Mouse (Mus musculus): ENCODE data around the gene 4930438A08Rik.

DNA sequence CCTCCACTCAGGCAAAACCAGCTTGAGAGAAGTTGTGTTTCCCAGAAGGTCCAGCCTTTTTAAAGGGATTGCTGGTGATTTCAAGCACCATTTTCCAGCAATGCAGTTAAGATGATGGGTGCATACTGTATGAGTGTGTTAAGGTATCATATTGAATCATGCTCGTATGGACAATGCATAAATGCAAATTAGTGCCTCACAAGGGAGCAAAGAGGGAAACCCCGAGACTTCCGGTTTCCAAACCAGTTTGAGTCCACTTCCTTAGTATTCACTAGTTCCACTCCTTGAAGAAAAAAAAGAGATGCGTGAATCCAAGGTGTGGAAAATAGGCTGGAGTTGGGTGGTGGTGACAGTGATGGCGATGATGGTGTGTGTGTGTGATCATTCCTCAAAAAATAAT is 7.9 kb downstream of the 4930438A08Rik start:
- TF ChIP-seq CTCF (IDR thresholded peaks at IDR 0.05; ENCODE audit: borderline replicate concordance, control insufficient read depth, extremely low read depth, insufficient read depth, low read length, poor library complexity) (no peak), POLR2A (IDR thresholded peaks at IDR 0.05; ENCODE audit: control insufficient read depth, extremely low read depth, insufficient read depth, low read length, poor library complexity) (no peak)
